Mouse (Mus musculus): ENCODE results near the gene Tmem47.

The Tmem47 gene

DNA sequence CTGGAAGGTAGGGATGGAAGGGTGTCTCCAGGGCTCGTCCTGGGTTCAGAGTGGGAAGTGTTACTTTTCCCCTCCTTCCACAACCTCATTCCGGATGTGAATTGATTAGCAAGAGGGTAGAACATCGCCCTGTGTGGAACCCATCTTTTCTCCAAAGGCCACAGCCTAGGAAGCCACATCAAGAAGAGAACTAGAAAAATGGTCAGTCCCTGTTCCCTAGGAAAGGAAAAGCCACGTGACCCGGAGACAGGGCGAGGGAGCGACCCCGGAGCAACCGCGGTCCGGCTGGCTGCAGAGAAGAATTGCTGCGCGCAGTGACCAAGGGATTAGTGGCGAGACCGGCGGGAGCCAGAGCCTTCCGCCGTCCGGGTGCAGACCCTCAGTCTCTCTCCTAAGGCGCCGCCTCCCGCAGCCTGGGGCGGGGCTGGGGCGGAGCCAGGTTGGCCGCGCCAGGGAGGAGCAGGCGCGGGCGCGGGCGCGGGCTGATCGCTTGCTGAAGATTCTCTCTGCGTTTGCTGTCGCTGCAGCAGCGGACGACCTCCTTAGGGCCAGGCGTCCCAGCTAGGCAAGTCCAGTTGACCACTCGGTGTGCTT, at the start of gene Tmem47:
Gene Tmem47, plus strand, starts transcription at position 489 of the 594 bp plus-strand sequence.
- DNase-seq = peak; percentile 59

DNA sequence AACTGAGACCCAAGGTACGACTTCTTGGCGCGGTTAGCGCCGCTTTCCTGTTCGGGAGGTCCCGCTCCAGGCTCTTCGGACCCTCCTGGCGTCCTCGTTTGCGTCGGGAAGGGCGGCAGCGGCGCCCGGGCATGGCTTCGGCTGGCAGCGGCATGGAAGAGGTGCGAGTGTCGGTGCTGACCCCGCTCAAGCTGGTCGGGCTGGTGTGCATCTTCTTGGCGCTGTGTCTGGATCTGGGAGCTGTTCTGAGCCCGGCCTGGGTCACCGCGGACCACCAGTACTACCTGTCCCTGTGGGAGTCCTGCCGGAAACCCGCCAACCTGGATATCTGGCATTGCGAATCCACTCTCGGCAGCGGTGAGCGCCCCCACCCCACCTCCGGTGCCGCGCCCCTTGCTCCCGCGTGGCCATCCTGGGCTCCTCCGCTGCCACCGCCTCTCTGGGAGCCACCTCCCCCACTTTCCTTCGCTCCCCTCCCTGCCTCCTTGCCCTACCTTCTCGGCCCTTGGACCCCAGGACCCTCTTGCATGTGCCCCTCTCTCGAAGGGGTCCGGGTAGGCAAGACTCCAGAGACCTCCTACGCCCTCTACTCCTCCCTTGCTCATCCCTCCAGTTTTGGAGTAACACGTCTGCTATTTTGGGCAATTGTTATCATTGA, 435 bp downstream of the Tmem47 start:
- DNase-seq = peak; percentile 5

- no peak for DNase-seq
These were observed 1.5 kb downstream of the Tmem47 start for GRCm38 (mm10) chrX:81071746-81072640.

- no peak for DNase-seq
These were observed 2.2 kb downstream of the Tmem47 start for GRCm38 (mm10) chrX:81072651-81073050.

GRCm38 (mm10) chrX:81073834-81074233, 3.3 kb downstream of the Tmem47 start:
- DNase-seq = no peak

GRCm38 (mm10) chrX:81078522-81078921, 8.0 kb downstream of the Tmem47 start:
- DNase-seq = no peak

- DNase-seq = peak; percentile 9
These were observed 10.5 kb downstream of the Tmem47 start for GRCm38 (mm10) chrX:81080996-81081395.

DNA sequence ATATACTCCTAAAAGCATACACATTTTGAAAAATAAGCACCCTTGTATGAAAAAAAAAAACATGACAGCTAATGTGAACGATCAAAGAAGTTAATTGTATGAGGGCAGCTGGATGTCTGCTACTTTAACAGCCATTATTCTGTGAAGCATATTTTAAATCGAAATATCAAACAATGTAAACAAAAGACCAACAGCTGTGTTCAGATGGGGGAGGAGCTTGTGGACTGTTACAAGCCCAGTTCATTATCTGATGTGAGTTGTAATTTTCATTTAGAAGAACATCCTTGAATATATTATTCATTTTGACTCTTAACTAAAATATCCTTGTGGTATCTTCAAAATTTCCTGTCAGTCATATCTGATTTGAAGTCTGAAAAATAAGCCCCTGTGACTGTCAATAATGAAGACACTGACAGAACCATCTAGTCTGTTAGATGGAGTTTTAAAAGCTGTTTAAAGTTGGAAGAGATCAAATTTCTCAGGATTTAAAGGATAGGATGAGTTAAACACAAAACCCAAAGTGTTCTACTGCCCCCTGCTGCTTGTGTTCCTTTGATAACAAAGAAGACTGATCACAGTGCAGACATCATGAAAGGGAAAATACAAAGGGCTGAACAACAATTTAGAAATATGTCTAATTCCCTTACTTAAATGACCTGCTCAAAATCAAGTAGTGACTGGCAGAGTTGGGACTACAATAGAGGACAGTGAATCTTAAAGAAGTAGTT, 14.7 kb downstream of the Tmem47 start:
- DNase-seq = peak; percentile 64

GRCm38 (mm10) chrX:81147416-81147815, 76.9 kb downstream of the Tmem47 start:
- no peak for DNase-seq

All from lung, postnatal 14 days (tissue).